Mouse (Mus musculus) urinary bladder, postnatal 14 days (tissue): ENCODE measurements around the gene Letm1.

ENCODE experiments used
- DNase-seq: peaks from one replicate; pipeline ENCODE4 v3.0.0; 2021; ENCODE audit warnings: low spot score

The Letm1 gene

GRCm38 (mm10) chr5:33782345-33782998, at the start of gene Letm1:
Gene Letm1, minus strand, starts transcription at chr5:33782817.
- DNase-seq, result peak; percentile 94

GRCm38 (mm10) chr5:33830832-33831231, 48.2 kb upstream of the Letm1 start:
- DNase-seq, result no peak

GRCm38 (mm10) chr5:33829958-33830357, 47.3 kb upstream of the Letm1 start:
- no peak for DNase-seq

- no peak for DNase-seq
Observed at GRCm38 (mm10) chr5:33828107-33828506, 45.5 kb upstream of the Letm1 start.

- no peak for DNase-seq
Observed at GRCm38 (mm10) chr5:33826001-33826400, 43.4 kb upstream of the Letm1 start.

- no peak for DNase-seq
Observed at GRCm38 (mm10) chr5:33822456-33822855, 39.8 kb upstream of the Letm1 start.

GRCm38 (mm10) chr5:33821901-33822427, 39.3 kb upstream of the Letm1 start:
- no peak for DNase-seq

GRCm38 (mm10) chr5:33820733-33821621, 38.4 kb upstream of the Letm1 start:
- DNase-seq, result peak; percentile 61

GRCm38 (mm10) chr5:33819876-33820732, 37.5 kb upstream of the Letm1 start, which contains the start of gene Nsd2:
Gene Nsd2, plus strand, starts transcription at chr5:33820725.
- DNase-seq, result peak; percentile 87

GRCm38 (mm10) chr5:33819141-33819875, 36.7 kb upstream of the Letm1 start:
- peak; percentile 35 for DNase-seq

- DNase-seq, result no peak
Observed at GRCm38 (mm10) chr5:33818104-33818503, 35.5 kb upstream of the Letm1 start.

GRCm38 (mm10) chr5:33816008-33816725, 33.5 kb upstream of the Letm1 start:
- no peak for DNase-seq

GRCm38 (mm10) chr5:33811519-33811918, 28.9 kb upstream of the Letm1 start:
- DNase-seq, result no peak

- no peak for DNase-seq
Observed at GRCm38 (mm10) chr5:33803337-33803736, 20.7 kb upstream of the Letm1 start.

GRCm38 (mm10) chr5:33791912-33792643, 9.5 kb upstream of the Letm1 start:
- no peak for DNase-seq

GRCm38 (mm10) chr5:33782999-33783390, 378 bp upstream of the Letm1 start:
- no peak for DNase-seq

GRCm38 (mm10) chr5:33781964-33782344, 663 bp downstream of the Letm1 start:
- no peak for DNase-seq

- DNase-seq, result no peak
Observed at GRCm38 (mm10) chr5:33777195-33777594, 5.4 kb downstream of the Letm1 start.

- DNase-seq, result no peak
Observed at GRCm38 (mm10) chr5:33743481-33743880, 39.1 kb downstream of the Letm1 start.

- no peak for DNase-seq
Observed at GRCm38 (mm10) chr5:33740548-33740947, 42.1 kb downstream of the Letm1 start.
